26 mouse cellular contexts compared by ENCODE assay signal in the genomic region with DNA sequence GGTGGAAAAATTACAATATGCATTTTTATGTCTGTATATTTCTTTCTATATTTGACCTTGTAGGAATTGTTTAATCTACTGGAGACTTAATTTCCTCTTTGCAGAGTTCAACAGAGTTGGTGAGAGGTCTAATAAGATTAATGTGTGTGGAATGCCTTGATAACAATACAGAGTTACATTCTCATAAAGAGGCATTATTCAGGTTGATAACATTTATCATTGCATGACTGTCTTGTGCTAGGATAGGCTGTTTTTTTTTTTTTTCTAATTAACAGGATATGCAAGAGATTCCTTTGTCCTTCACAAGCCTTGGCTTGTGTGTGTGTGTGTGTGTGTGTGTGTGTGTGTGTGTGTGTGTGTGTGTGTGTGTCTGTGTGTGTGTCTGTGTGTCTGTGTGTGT. TPM values are rescaled to one million over a fixed set of nuclear protein-coding genes. Genes with fewer than 3 reads are reported as not detected.
DNase-seq lines count a peak whose midpoint lies in the region; ATAC-seq and TF ChIP-seq lines count a peak whose summit lies in the region.
"Had no signal": no experiment of that assay in that cellular context is flagged by ENCODE, and none has a peak within 500 bp of the region (broad histone marks: within the 10 kb centered on the region; RNA-seq: fewer than 3 reads in every experiment).

No protein-coding gene starts in this region.

- no peak overlapping the region for H3K4me3 ChIP-seq in kidney, postnatal 0 days (replicated peaks; ENCODE audit: low read depth, low read length)
- H3K4me3 ChIP-seq in MEL (ENCODE audit: control insufficient read depth in 1 of 2, insufficient read depth in 1 of 2, low read depth in 2 of 2, low read length in 2 of 2), result no peak overlapping the region
- H3K4me3 ChIP-seq: forebrain, embryonic 10.5 days; forebrain, embryonic 13.5 days; heart, embryonic 12.5 days; heart, embryonic 15.5 days; hindbrain, embryonic 10.5 days; hindbrain, embryonic 13.5 days had no signal

- no peaks in the 10 kb centered on the region for H3K27me3 ChIP-seq in kidney, postnatal 0 days (ENCODE audit: insufficient read depth, low read length)
- H3K27me3 ChIP-seq in MEL (ENCODE audit: control insufficient read depth in 1 of 2, insufficient read depth in 2 of 2, low read length in 2 of 2), result no peaks in the 10 kb centered on the region
- H3K27me3 ChIP-seq: forebrain, embryonic 13.5 days; heart, embryonic 12.5 days; heart, embryonic 15.5 days; hindbrain, embryonic 13.5 days had no signal

- no peak overlapping the region for H3K4me2 ChIP-seq in kidney, postnatal 0 days (ENCODE audit: low read length)
- H3K4me2 ChIP-seq: forebrain, embryonic 13.5 days; heart, embryonic 12.5 days; heart, embryonic 15.5 days; hindbrain, embryonic 13.5 days had no signal

- no peak for TF ChIP-seq POLR2A in MEL (IDR thresholded peaks at IDR 0.05; ENCODE audit: control insufficient read depth in 1 of 2, insufficient read depth in 1 of 2, low read depth in 1 of 2, low read length in 2 of 2, poor library complexity in 1 of 2)

- H3K9me3 ChIP-seq in kidney, postnatal 0 days (replicated peaks; ENCODE audit: low read length), result no peaks in the 10 kb centered on the region
- no peaks in the 10 kb centered on the region for H3K9me3 ChIP-seq in MEL (replicated peaks; ENCODE audit: insufficient read depth, low read length)
- H3K9me3 ChIP-seq: forebrain, embryonic 10.5 days; forebrain, embryonic 13.5 days; heart, embryonic 12.5 days; heart, embryonic 15.5 days; hindbrain, embryonic 10.5 days; hindbrain, embryonic 13.5 days had no signal

- no peak for ATAC-seq in kidney, postnatal 0 days (replicated peaks; ENCODE audit: low FRiP score, low read depth)
- ATAC-seq in common myeloid progenitor, adult 5-6 weeks (replicated peaks; ENCODE audit: low read depth, poor library complexity, severe bottlenecking), result 0 out of 2 replicates have a peak, but pooled peaks have one; percentile 50
- ATAC-seq: CD4-positive, CD25-positive, alpha-beta regulatory T cell, adult 4 months; forebrain, embryonic 13.5 days; forebrain, embryonic 16.5 days; hindbrain, embryonic 16.5 days had no signal

- DNase-seq in kidney, postnatal 0 days (ENCODE audit: low spot score), result peak; percentile 28
- no peak for DNase-seq in kidney, postnatal 36 days
- no peak for DNase-seq in MEL (ENCODE audit: low read depth, low spot score)
- no peak for DNase-seq in adrenal gland, adult 2 months
- no peak for DNase-seq in left cerebral cortex, postnatal 25 days (ENCODE audit: low spot score in 2 of 2)
- DNase-seq in left cerebral cortex, postnatal 10 days (ENCODE audit: extremely low spot score in 1 of 2, low spot score in 2 of 2), result no peak
- DNase-seq: adrenal gland, adult 8-10 months; adrenal gland, postnatal 25 days; cerebellum, adult 11-12 months; cerebellum, adult 8-10 months; cerebellum, postnatal 10 days; cerebellum, postnatal 36 days; gastrocnemius, postnatal 14 days; heart, adult 18-20 months; heart, postnatal 10 days; heart, postnatal 36 days had no signal

- H3K27ac ChIP-seq in kidney, postnatal 0 days, result no peak overlapping the region
- H3K27ac ChIP-seq in MEL (ENCODE audit: control insufficient read depth, low read depth, low read length), result no peak overlapping the region
- H3K27ac ChIP-seq: forebrain, embryonic 10.5 days; forebrain, embryonic 13.5 days; hindbrain, embryonic 10.5 days; hindbrain, embryonic 13.5 days had no signal

- TF ChIP-seq EP300 in MEL (IDR thresholded peaks at IDR 0.05; ENCODE audit: low read depth in 1 of 2, low read length in 2 of 2), result no peak; a peak in 1 of 4 replicates

- no peak for TF ChIP-seq CTCF in kidney, postnatal 0 days (IDR thresholded peaks at IDR 0.05; ENCODE audit: low read depth)
- no peak for TF ChIP-seq CTCF in MEL (IDR thresholded peaks at IDR 0.05 in 2 of 3, conservative IDR thresholded peaks at IDR 0.05 in 1 of 3; ENCODE audit: control insufficient read depth in 1 of 3, insufficient read depth in 1 of 3, low read depth in 2 of 3, low read length in 3 of 3, poor library complexity in 1 of 3, severe bottlenecking in 1 of 3)

- TF ChIP-seq RAD21 in MEL (IDR thresholded peaks at IDR 0.05; ENCODE audit: low read depth, low read length), result no peak

- intact Hi-C loops in left cerebral cortex, postnatal 25 days (cut with DNase I), result no loop called here
- intact Hi-C loops in left cerebral cortex, postnatal 10 days (cut with DNase I), result no loop called here

- no peaks in the 10 kb centered on the region for H3K36me3 ChIP-seq in kidney, postnatal 0 days (ENCODE audit: insufficient read depth, low read length)
- H3K36me3 ChIP-seq in MEL (ENCODE audit: control insufficient read depth in 1 of 2, insufficient read depth in 2 of 2, low read length in 2 of 2), result no peaks in the 10 kb centered on the region
- H3K36me3 ChIP-seq: forebrain, embryonic 10.5 days; heart, embryonic 12.5 days; heart, embryonic 15.5 days; hindbrain, embryonic 10.5 days; hindbrain, embryonic 13.5 days had no signal

- H3K9ac ChIP-seq in kidney, postnatal 0 days (ENCODE audit: low read depth, low read length), result no peak overlapping the region
- H3K9ac ChIP-seq in MEL (ENCODE audit: control insufficient read depth, low read depth, low read length, poor library complexity, severe bottlenecking), result no peak overlapping the region
- H3K9ac ChIP-seq: forebrain, embryonic 13.5 days; heart, embryonic 12.5 days; heart, embryonic 15.5 days; hindbrain, embryonic 13.5 days had no signal

- no peaks in the 10 kb centered on the region for H3K79me2 ChIP-seq in MEL (ENCODE audit: control insufficient read depth, insufficient read depth, low read length, poor library complexity)

- no peaks in the 10 kb centered on the region for H3K4me1 ChIP-seq in kidney, postnatal 0 days (replicated peaks; ENCODE audit: insufficient read depth, low read length)
- no peaks in the 10 kb centered on the region for H3K4me1 ChIP-seq in MEL (ENCODE audit: control insufficient read depth in 1 of 2, insufficient read depth in 2 of 2, low read length in 2 of 2)

TF ChIP-seq in MEL, 35 proteins besides CTCF, POLR2A, EP300 and RAD21:
- TF ChIP-seq TAL1 (IDR thresholded peaks at IDR 0.05; ENCODE audit: low read length) (no peak), TCF12 (IDR thresholded peaks at IDR 0.05; ENCODE audit: low read depth, low read length) (peak; percentile 38; the same call in 1 of the 2 replicates)

RNA-seq across cellular contexts. Expression of gene Flrt2, which starts 9.6 kb away (rescaled TPM):
- 15.6 and 15.9 TPM in 2 replicates for polyA plus RNA-seq in kidney, postnatal 0 days (2015; fragmentation: Nextera tagmentation; extraction: Ambion mirVana)
- total RNA-seq in MEL (2012; rRNA removed), result not detected in 2 replicates
- polyA plus RNA-seq in MEL (2012; ENCODE audit: insufficient read depth in 1 of 2, insufficient read length in 2 of 2, low read depth in 1 of 2, low replicate concordance in 2 of 2, missing spikeins in 1 of 2), result not detected
- not detected in 2 replicates for total RNA-seq in common myeloid progenitor, adult 5-6 weeks (2017)
- total RNA-seq in adrenal gland, adult 2 months (2021), result 10 to 100 TPM; 10.4 to 11.5 TPM
- 2.2 and 2.8 TPM in 2 replicates for polyA plus RNA-seq in adrenal gland, adult 2 months (2012; rRNA removed)
- total RNA-seq in left cerebral cortex, postnatal 25 days (2021), result 10 to 100 TPM; 67.2 to 78.8 TPM
- 10 to 100 TPM; 62.3 to 66.8 TPM for total RNA-seq in left cerebral cortex, postnatal 10 days (2021)
- polyA plus RNA-seq: CD4-positive, CD25-positive, alpha-beta regulatory T cell, adult 4 months had no signal

Comparison
In these comparisons a context has a peak if more than half of its experiments do, and no peak if none do; other contexts are left out.
1. RNA of gene Flrt2, which starts 9.6 kb away (total RNA-seq): 67.2 to 78.8 TPM in left cerebral cortex, postnatal 25 days, 62.3 to 66.8 TPM in left cerebral cortex, postnatal 10 days and 10.4 to 11.5 TPM in adrenal gland, adult 2 months; not detected in MEL and not detected in common myeloid progenitor, adult 5-6 weeks; every median in the first group is over 10 times any median in the second.